Comparison of ENCODE assay signal across 8 mouse cellular contexts in the genomic region with DNA sequence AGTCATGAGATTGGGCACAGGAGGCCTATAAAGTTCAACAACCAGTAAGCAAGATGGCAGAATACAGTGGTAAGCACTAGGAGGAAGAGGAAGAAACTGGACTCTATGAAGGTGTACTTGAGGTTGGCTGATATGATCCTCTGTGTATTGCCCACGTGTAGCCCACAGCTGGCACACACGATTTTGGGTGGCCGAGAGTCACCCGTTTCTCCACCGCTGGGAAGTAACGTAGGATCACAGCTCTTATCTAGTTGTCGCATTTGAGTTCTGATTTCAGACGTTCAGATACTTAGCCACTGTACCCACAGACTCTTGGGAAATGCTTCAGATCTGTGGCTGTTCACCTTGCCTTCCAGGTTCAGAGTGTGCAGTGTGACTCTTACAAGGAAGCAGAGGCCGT. TPM values are rescaled to one million over a fixed set of nuclear protein-coding genes. Genes with fewer than 3 reads are reported as not detected.
DNase-seq lines count a peak whose midpoint lies in the region; ATAC-seq and TF ChIP-seq lines count a peak whose summit lies in the region.

No protein-coding gene starts in this region.

- no peaks in the 10 kb centered on the region for H3K36me3 ChIP-seq in heart, embryonic 15.5 days
- no peaks in the 10 kb centered on the region; the same call in 1 of the 2 replicates for H3K36me3 ChIP-seq in hindbrain, embryonic 12.5 days
- no peaks in the 10 kb centered on the region for H3K36me3 ChIP-seq in midbrain, embryonic 11.5 days (ENCODE audit: control insufficient read depth, insufficient read depth, low read length)

- TF ChIP-seq CTCF in bone marrow, adult 2 months (IDR thresholded peaks at IDR 0.05; ENCODE audit: control insufficient read depth, insufficient read depth, low read length): no peak

- 69% methylated on average over 9 of the region's 9 CpGs for WGBS in heart, embryonic 15.5 days
- WGBS in bone marrow, adult 2 months: 36% methylated on average over 9 of the region's 9 CpGs
- 84% methylated on average over 9 of the region's 9 CpGs for WGBS in hindbrain, embryonic 12.5 days
- whole genome bisulfite sequencing in midbrain, embryonic 11.5 days: 85% methylated on average over 9 of the region's 9 CpGs

- no peaks in the 10 kb centered on the region for H3K27me3 ChIP-seq in heart, embryonic 15.5 days
- H3K27me3 ChIP-seq in hindbrain, embryonic 12.5 days: no peaks in the 10 kb centered on the region
- H3K27me3 ChIP-seq in midbrain, embryonic 11.5 days (ENCODE audit: control insufficient read depth, insufficient read depth, low read length): no peaks in the 10 kb centered on the region

- peaks cover 14% of the 10 kb centered on the region for H3K4me1 ChIP-seq in heart, embryonic 15.5 days (replicated peaks)
- H3K4me1 ChIP-seq in bone marrow, adult 2 months (ENCODE audit: control insufficient read depth, insufficient read depth, low read length): peaks cover 1% of the 10 kb centered on the region
- H3K4me1 ChIP-seq in hindbrain, embryonic 12.5 days: peaks cover 24% of the 10 kb centered on the region
- peaks cover 8% of the 10 kb centered on the region for H3K4me1 ChIP-seq in midbrain, embryonic 11.5 days (ENCODE audit: control insufficient read depth, insufficient read depth, low read length)

- peak overlapping the region; percentile 72 for H3K9ac ChIP-seq in heart, embryonic 15.5 days
- H3K9ac ChIP-seq in hindbrain, embryonic 12.5 days: peak overlapping the region; percentile 79
- H3K9ac ChIP-seq in midbrain, embryonic 11.5 days (ENCODE audit: low read length): peak overlapping the region; percentile 85

- no peak overlapping the region for H3K27ac ChIP-seq in heart, embryonic 15.5 days
- no peak overlapping the region for H3K27ac ChIP-seq in bone marrow, adult 2 months (ENCODE audit: control insufficient read depth, insufficient read depth, low read depth, low read length, poor library complexity)
- H3K27ac ChIP-seq in hindbrain, embryonic 12.5 days: no peak overlapping the region
- no peak overlapping the region for H3K27ac ChIP-seq in midbrain, embryonic 11.5 days (ENCODE audit: low read depth, low read length)

- H3K4me3 ChIP-seq in heart, embryonic 15.5 days: peak overlapping the region; percentile 85
- H3K4me3 ChIP-seq in bone marrow, adult 2 months (replicated peaks; ENCODE audit: control insufficient read depth, low read depth, low read length): peak overlapping the region; percentile 96
- H3K4me3 ChIP-seq in hindbrain, embryonic 12.5 days: peak overlapping the region; percentile 77
- H3K4me3 ChIP-seq in midbrain, embryonic 11.5 days (ENCODE audit: low read depth, low read length): peak overlapping the region; percentile 84

- peak overlapping the region; percentile 82 for H3K4me2 ChIP-seq in heart, embryonic 15.5 days
- H3K4me2 ChIP-seq in hindbrain, embryonic 12.5 days (replicated peaks): peak overlapping the region; percentile 71
- H3K4me2 ChIP-seq in midbrain, embryonic 11.5 days: peak overlapping the region; percentile 72

- no peak for DNase-seq in heart, postnatal 36 days
- DNase-seq in midbrain, embryonic 11.5 days (ENCODE audit: low spot score, missing footprints): peak; percentile 77
- no peak for DNase-seq in urinary bladder, postnatal 25 days (ENCODE audit: low spot score)
- DNase-seq in urinary bladder, postnatal 14 days (ENCODE audit: low spot score): no peak

- intact Hi-C loops in heart, postnatal 36 days (cut with DNase I): no loop called here

- no peak for TF ChIP-seq POLR2A in bone marrow, adult 2 months (IDR thresholded peaks at IDR 0.05; ENCODE audit: borderline replicate concordance, control insufficient read depth, low read depth, low read length)

- no peak for ATAC-seq in heart, embryonic 15.5 days (replicated peaks; ENCODE audit: insufficient number of reproducible peaks, insufficient read depth, low FRiP score, low read depth)
- ATAC-seq in hindbrain, embryonic 12.5 days (ENCODE audit: low FRiP score): no peak
- ATAC-seq in midbrain, embryonic 11.5 days (ENCODE audit: low FRiP score): no peak
- no peak for ATAC-seq in CD4-positive, CD25-positive, alpha-beta regulatory T cell, adult 4 months

- no peaks in the 10 kb centered on the region for H3K9me3 ChIP-seq in heart, embryonic 15.5 days (replicated peaks)
- H3K9me3 ChIP-seq in hindbrain, embryonic 12.5 days (replicated peaks): no peaks in the 10 kb centered on the region
- no peaks in the 10 kb centered on the region for H3K9me3 ChIP-seq in midbrain, embryonic 11.5 days (ENCODE audit: control insufficient read depth, low read length)

RNA-seq across cellular contexts. Expression of a gene that starts 0.9 kb away (rescaled TPM):
- polyA plus RNA-seq in heart, embryonic 15.5 days (2015; fragmentation: Nextera tagmentation; extraction: Ambion mirVana): 8.0 and 9.8 TPM in 2 replicates
- total RNA-seq in heart, postnatal 36 days (2021): 100 to 1,000 TPM; 122 to 127 TPM
- polyA plus RNA-seq in bone marrow, adult 2 months (2011; ENCODE audit: insufficient read depth, insufficient read length, low replicate concordance, missing spikeins): 10.6 and 24.6 TPM in 2 replicates
- polyA plus RNA-seq in hindbrain, embryonic 12.5 days (2016; fragmentation: Nextera tagmentation; extraction: Ambion mirVana): 10.7 and 14.2 TPM in 2 replicates
- polyA plus RNA-seq in midbrain, embryonic 11.5 days (2014; fragmentation: Nextera tagmentation; extraction: Ambion mirVana): 13.7 and 13.8 TPM in 2 replicates
- polyA plus RNA-seq in CD4-positive, CD25-positive, alpha-beta regulatory T cell, adult 4 months (2017; shearing (Covaris generic)): 1 to 10 TPM; 1.5 to 1.7 TPM

RNA-seq across cellular contexts. Expression of a gene that starts 19.0 kb away (rescaled TPM):
- polyA plus RNA-seq in heart, embryonic 15.5 days (2015; fragmentation: Nextera tagmentation; extraction: Ambion mirVana): not detected in 2 replicates
- not detected for total RNA-seq in heart, postnatal 36 days (2021)
- polyA plus RNA-seq in bone marrow, adult 2 months (2011; ENCODE audit: insufficient read depth, insufficient read length, low replicate concordance, missing spikeins): not detected in 2 replicates
- not detected in 2 replicates for polyA plus RNA-seq in hindbrain, embryonic 12.5 days (2016; fragmentation: Nextera tagmentation; extraction: Ambion mirVana)
- polyA plus RNA-seq in midbrain, embryonic 11.5 days (2014; fragmentation: Nextera tagmentation; extraction: Ambion mirVana): not detected in 2 replicates
- polyA plus RNA-seq in CD4-positive, CD25-positive, alpha-beta regulatory T cell, adult 4 months (2017; shearing (Covaris generic)): not detected
